ENCODE assay signal across 8 mouse cellular contexts in genomic region chr6:29214776-29215175, GRCm38 (mm10). TPM values are rescaled to one million over a fixed set of nuclear protein-coding genes. Genes with fewer than 3 reads are reported as not detected.
A peak's percentile ranks its signal among the peaks of the same experiment; 100 is the strongest.
DNase-seq lines count a peak whose midpoint lies in the region; ATAC-seq and TF ChIP-seq lines count a peak whose summit lies in the region.

No protein-coding gene starts in this region.

- H3K27ac ChIP-seq in heart, adult 2 months = peak overlapping the region; percentile 95
- H3K27ac ChIP-seq in forebrain, embryonic 14.5 days (ENCODE audit: low read depth, low read length) = peak overlapping the region; percentile 33; the same call in 1 of the 2 replicates
- H3K27ac ChIP-seq in macrophage = no peak overlapping the region

- H3K79me3 ChIP-seq in C2C12 (ENCODE audit: low read depth) = peaks cover 8% of the 10 kb centered on the region

- H3K36me3 ChIP-seq in heart, adult 2 months (ENCODE audit: control insufficient read depth, insufficient read depth, low read length) = no peaks in the 10 kb centered on the region
- H3K36me3 ChIP-seq in C2C12 (ENCODE audit: control insufficient read depth, insufficient read depth) (no peaks in the 10 kb centered on the region), macrophage (ENCODE audit: inconsistent target) (no peaks in the 10 kb centered on the region)
- no peaks in the 10 kb centered on the region for H3K36me3 ChIP-seq in forebrain, embryonic 14.5 days (ENCODE audit: control insufficient read depth, insufficient read depth, low read length)

- no peak overlapping the region for H3ac ChIP-seq in C2C12 (ENCODE audit: control insufficient read depth, insufficient read length, low read depth)

- H3K9ac ChIP-seq in heart, adult 2 months (ENCODE audit: low read depth, low read length) = peak overlapping the region; percentile 73; the same call in 1 of the 2 replicates
- peak overlapping the region; percentile 68; the same call in 1 of the 2 replicates for H3K9ac ChIP-seq in forebrain, embryonic 14.5 days (ENCODE audit: low read length)

- TF ChIP-seq CTCF in heart, adult 2 months (IDR thresholded peaks at IDR 0.05) = no peak
- TF ChIP-seq CTCF in C2C12 (IDR thresholded peaks at IDR 0.05; ENCODE audit: control insufficient read depth, insufficient read depth, insufficient read length) = no peak

- peak overlapping the region; percentile 97 for H3K4me2 ChIP-seq in forebrain, embryonic 14.5 days (ENCODE audit: low read length)

- ATAC-seq in forebrain, embryonic 14.5 days = no peak

- no peak for DNase-seq in heart, adult 2 months
- no peak for DNase-seq in heart, postnatal 10 days
- no peak for DNase-seq in forebrain, embryonic 14.5 days (ENCODE audit: low spot score)
- no peak for DNase-seq in c-Kit-positive CD71-positive TER-119-positive erythroid progenitor cells, embryonic 14.5 days (ENCODE audit: low spot score)
- DNase-seq in frontal cortex, postnatal 14 days (ENCODE audit: low spot score in 2 of 2) = no peak
- no peak for DNase-seq in kidney, adult 11 months

- no peaks in the 10 kb centered on the region for H3K27me3 ChIP-seq in heart, adult 2 months (ENCODE audit: control insufficient read depth, insufficient read depth, low read length)
- H3K27me3 ChIP-seq in C2C12 (ENCODE audit: control insufficient read depth, insufficient read depth, insufficient read length) = no peaks in the 10 kb centered on the region
- peaks cover 6% of the 10 kb centered on the region; the same call in 1 of the 2 replicates for H3K27me3 ChIP-seq in forebrain, embryonic 14.5 days (replicated peaks; ENCODE audit: control insufficient read depth, insufficient read depth, low read length)

- intact Hi-C loops in heart, adult 2 months (cut with DNase I) = no loop called here
- intact Hi-C loops in heart, postnatal 10 days (cut with DNase I) = no loop called here

- no peak for TF ChIP-seq EP300 in heart, adult 2 months (IDR thresholded peaks at IDR 0.05; ENCODE audit: insufficient read depth, low read depth, low read length)

- TF ChIP-seq POLR2A in heart, adult 2 months (IDR thresholded peaks at IDR 0.05; ENCODE audit: insufficient read depth, low read depth, low read length) = no peak

- no peaks in the 10 kb centered on the region for H3K79me2 ChIP-seq in heart, adult 2 months (replicated peaks; ENCODE audit: control insufficient read depth, insufficient read depth, low read length)
- H3K79me2 ChIP-seq in C2C12 (ENCODE audit: control insufficient read depth, insufficient read depth) (peaks cover 21% of the 10 kb centered on the region), macrophage (ENCODE audit: inconsistent target) (no peaks in the 10 kb centered on the region)

- peak overlapping the region; percentile 76 for H3K4me3 ChIP-seq in heart, adult 2 months
- H3K4me3 ChIP-seq in C2C12 (ENCODE audit: insufficient read depth, poor library complexity, severe bottlenecking) (peak overlapping the region; percentile 42), macrophage (ENCODE audit: inconsistent target) (peak overlapping the region; percentile 59)
- H3K4me3 ChIP-seq in forebrain, embryonic 14.5 days (ENCODE audit: low read depth, low read length) = no peak overlapping the region

- H3K4me1 ChIP-seq in heart, adult 2 months (ENCODE audit: control insufficient read depth, insufficient read depth, low read length) = peaks cover 12% of the 10 kb centered on the region
- H3K4me1 ChIP-seq in forebrain, embryonic 14.5 days (ENCODE audit: control insufficient read depth, insufficient read depth, low read length) = peaks cover 24% of the 10 kb centered on the region

- no peaks in the 10 kb centered on the region for H3K9me3 ChIP-seq in forebrain, embryonic 14.5 days (replicated peaks; ENCODE audit: control insufficient read depth, low read length)

- 40% methylated on average over 5 of the region's 5 CpGs for WGBS in heart, adult 2 months
- WGBS in forebrain, embryonic 14.5 days = 27% methylated on average over 5 of the region's 5 CpGs
- 37% methylated on average over 5 of the region's 5 CpGs for WGBS in macrophage (ENCODE audit: missing documents)

TF ChIP-seq in C2C12, 6 proteins besides CTCF, POLR2A, EP300 and RAD21:
- TF ChIP-seq CEBPB (IDR thresholded peaks at IDR 0.05; ENCODE audit: low read depth) = no peak
- TF ChIP-seq MAX (IDR thresholded peaks at IDR 0.05) = no peak

RNA-seq across cellular contexts. Expression of gene Impdh1, which starts 1.4 kb away (rescaled TPM):
- 10 to 100 TPM; 17.8 to 18.9 TPM for total RNA-seq in heart, adult 2 months (2021)
- polyA plus RNA-seq in heart, adult 2 months (2012; rRNA removed) = 34.2 and 36.3 TPM in 2 replicates
- 10 to 100 TPM; 35.2 to 41.5 TPM for total RNA-seq in heart, postnatal 10 days (2021)
- polyA plus RNA-seq in C2C12 (2012; fragmentation: generic; extraction: Trizol) (65.9 TPM), macrophage (2018) (7.3 to 22.6 TPM (median 9.2 TPM) in 3 replicates)
- 34.5 and 50.2 TPM in 2 replicates for polyA plus RNA-seq in forebrain, embryonic 14.5 days (2014; fragmentation: Nextera tagmentation; extraction: Ambion mirVana)
- 10 to 100 TPM in 12 of 26 experiments, 1 to 10 TPM in 14; 1.9 to 29.1 (median 9.6) TPM for total RNA-seq in macrophage (2018; cell fraction: chromatin; rRNA removed)
- total RNA-seq in macrophage (2018; cell fraction: cytosol; rRNA removed) = 10 to 100 TPM in 13 of 26 experiments, 1 to 10 TPM in 13; 4.0 to 17.9 (median 10.1) TPM
- 10 to 100 TPM in 11 of 26 experiments, 1 to 10 TPM in 15; 2.9 to 28.9 (median 8.6) TPM for total RNA-seq in macrophage (2018; cell fraction: nucleus; rRNA removed)

RNA-seq across cellular contexts. Expression of gene Prrt4, which starts 35.4 kb away (rescaled TPM):
- total RNA-seq in heart, adult 2 months (2021) = 1 to 10 TPM; 2.2 TPM
- polyA plus RNA-seq in heart, adult 2 months (2012; rRNA removed) = 2.0 and 2.2 TPM in 2 replicates
- total RNA-seq in heart, postnatal 10 days (2021) = 1 to 10 TPM; 6.4 to 6.7 TPM
- 0.09 TPM for polyA plus RNA-seq in C2C12 (2012; fragmentation: generic; extraction: Trizol)
- 1.9 and 3.8 TPM in 2 replicates for polyA plus RNA-seq in forebrain, embryonic 14.5 days (2014; fragmentation: Nextera tagmentation; extraction: Ambion mirVana)
- not detected for total RNA-seq in macrophage (2018; cell fraction: chromatin; rRNA removed)
- not detected for total RNA-seq in macrophage (2018; cell fraction: cytosol; rRNA removed)
- not detected for total RNA-seq in macrophage (2018; cell fraction: nucleus; rRNA removed)
- not detected in 3 replicates for polyA plus RNA-seq in macrophage (2018)

RNA-seq across cellular contexts. Expression of gene Rbm28, which starts 50.0 kb away (rescaled TPM):
- total RNA-seq in heart, adult 2 months (2021) = 10 to 100 TPM; 18.4 to 18.8 TPM
- 4.6 and 13.2 TPM in 2 replicates for polyA plus RNA-seq in heart, adult 2 months (2012; rRNA removed)
- total RNA-seq in heart, postnatal 10 days (2021) = 10 to 100 TPM; 21.0 to 22.5 TPM
- 18.2 TPM for polyA plus RNA-seq in C2C12 (2012; fragmentation: generic; extraction: Trizol)
- 34.3 and 36.6 TPM in 2 replicates for polyA plus RNA-seq in forebrain, embryonic 14.5 days (2014; fragmentation: Nextera tagmentation; extraction: Ambion mirVana)
- 100 to 1,000 TPM; 126 to 363 (median 259) TPM for total RNA-seq in macrophage (2018; cell fraction: chromatin; rRNA removed)
- 10 to 100 TPM; 10.8 to 25.2 (median 15.0) TPM for total RNA-seq in macrophage (2018; cell fraction: cytosol; rRNA removed)
- total RNA-seq in macrophage (2018; cell fraction: nucleus; rRNA removed) = 100 to 1,000 TPM in 17 of 26 experiments, 10 to 100 TPM in 9; 62.2 to 179 (median 115) TPM
- 22.8 to 29.6 TPM (median 25.3 TPM) in 3 replicates for polyA plus RNA-seq in macrophage (2018)

RNA-seq across cellular contexts. Expression of gene Hilpda, which starts 57.5 kb away (rescaled TPM):
- total RNA-seq in heart, adult 2 months (2021) = 1 to 10 TPM; 5.3 TPM
- polyA plus RNA-seq in heart, adult 2 months (2012; rRNA removed) = 12.1 and 15.8 TPM in 2 replicates
- 1 to 10 TPM; 7.3 to 9.8 TPM for total RNA-seq in heart, postnatal 10 days (2021)
- polyA plus RNA-seq in C2C12 (2012; fragmentation: generic; extraction: Trizol) (33.9 TPM), macrophage (2018) (5.8 to 22.2 TPM (median 7.5 TPM) in 3 replicates)
- polyA plus RNA-seq in forebrain, embryonic 14.5 days (2014; fragmentation: Nextera tagmentation; extraction: Ambion mirVana) = 46.6 and 54.6 TPM in 2 replicates
- 100 to 1,000 TPM in 3 of 26 experiments, 10 to 100 TPM in 11, 1 to 10 TPM in 12; 1.5 to 133 (median 13.4) TPM for total RNA-seq in macrophage (2018; cell fraction: chromatin; rRNA removed)
- 100 to 1,000 TPM in 6 of 26 experiments, 10 to 100 TPM in 9, 1 to 10 TPM in 11; 4.8 to 279 (median 18.9) TPM for total RNA-seq in macrophage (2018; cell fraction: cytosol; rRNA removed)
- 100 to 1,000 TPM in 4 of 26 experiments, 10 to 100 TPM in 14, 1 to 10 TPM in 8; 4.2 to 176 (median 17.1) TPM for total RNA-seq in macrophage (2018; cell fraction: nucleus; rRNA removed)
